Mouse (Mus musculus) forebrain, embryonic 14.5 days (tissue): Measurements from ENCODE around the gene Rrnad1. TPM values are rescaled to one million over a fixed set of nuclear protein-coding genes. Genes with fewer than 3 reads are reported as not detected.
A peak's percentile ranks its signal among the peaks of the same experiment; 100 is the strongest.

ENCODE experiments used
- ATAC-seq: fragments of 200-750 bp; cut with Nextera tagmentation; 2 replicates; pipeline ENCODE4 v1.8.0; 2017; ENCODE audit warnings: mild to moderate bottlenecking, moderate library complexity
- DNase-seq: peaks from one replicate; pipeline ENCODE4 v3.0.0-alpha.2; 2015; ENCODE audit warnings: low spot score
- H3K27ac ChIP-seq: fragments of 300-500 bp; sonication (generic); 2 replicates; pipeline ENCODE4 v1.5.1; 2014; ENCODE audit warnings: low read depth, mild to moderate bottlenecking, control low read depth, low read length, moderate library complexity
- H3K27me3 ChIP-seq: fragments of 300-500 bp; sonication (generic); replicated peaks from 2 replicates; pipeline ENCODE4 v1.6.1; 2014; ENCODE audit warnings: low read length, control low read depth, mixed read lengths; ENCODE audit not compliant: control insufficient read depth, insufficient read depth
- H3K36me3 ChIP-seq: fragments of 300-500 bp; sonication (generic); 2 replicates; pipeline ENCODE4 v1.6.1; 2014; ENCODE audit warnings: low read length, control low read depth; ENCODE audit not compliant: control insufficient read depth, insufficient read depth
- H3K4me1 ChIP-seq: fragments of 300-500 bp; sonication (generic); 2 replicates; pipeline ENCODE4 v1.6.1; 2014; ENCODE audit warnings: antibody characterized with exemption, low read length, control low read depth; ENCODE audit not compliant: control insufficient read depth, insufficient read depth
- H3K4me2 ChIP-seq: fragments of 300-500 bp; sonication (generic); 2 replicates; pipeline ENCODE4 v1.6.1; 2014; ENCODE audit warnings: mild to moderate bottlenecking, control low read depth, low read length
- H3K4me3 ChIP-seq: fragments of 300-500 bp; sonication (generic); 2 replicates; pipeline ENCODE4 v1.5.1; 2014; ENCODE audit warnings: low read depth, low read length, control low read depth
- H3K9ac ChIP-seq: fragments of 300-500 bp; sonication (generic); 2 replicates; pipeline ENCODE4 v1.6.1; 2014; ENCODE audit warnings: mild to moderate bottlenecking, low read length, control low read depth, moderate library complexity
- H3K9me3 ChIP-seq: fragments of 300-500 bp; sonication (generic); replicated peaks from 2 replicates; pipeline ENCODE4 v1.6.1; 2016; ENCODE audit warnings: low read length, control low read depth, mixed read lengths; ENCODE audit not compliant: control insufficient read depth
- WGBS: fragments of 180-500 bp; shearing (Covaris S2); extraction: QIAGEN DNeasy Blood & Tissue Kit; methylation state at CpG from one replicate; pipeline ENCODE4 v1.1.7; 2014; 5-methylcytosine and 5-hydroxymethylcytosine counted together
- polyA plus RNA-seq: library from polyadenylated mRNA; unstranded; fragments of >200 nt; fragmentation: Nextera tagmentation; extraction: Ambion mirVana; gene quantifications from 2 replicates; pipeline ENCODE4 v1.2.1, GENCODE M21; 2014

The Rrnad1 gene
- 15.6 and 20.2 TPM in 2 replicates for polyA plus RNA-seq

- Histone ChIP-seq H3K9me3 (no peaks in the 10 kb centered on the region), H3K4me1 (peaks cover 10% of the 10 kb centered on the region; the same call in 1 of the 2 replicates), H3K4me3 (peak within 1 kb of the TSS; percentile 64), H3K27me3 (no peaks in the 10 kb centered on the region), H3K4me2 (peak within 1 kb of the TSS; percentile 75), H3K27ac (peak within 1 kb of the TSS; percentile 86), H3K9ac (peak within 1 kb of the TSS; percentile 78), H3K36me3 (peaks cover 63% of the 10 kb centered on the region)
- ATAC-seq (peak; percentile 98), DNase-seq (peak; percentile 99)
- under 1% methylated on average over 78 of the region's 78 CpGs for WGBS
These were observed at the start of gene Rrnad1, which contains the start of gene Isg20l2 for GRCm38 (mm10) chr3:87930078-87930795. Rrnad1 (minus strand) TSS chr3:87930717. Isg20l2 (plus strand) TSS chr3:87930314.

- H3K27ac ChIP-seq, result no peak overlapping the region
- DNase-seq (no peak), ATAC-seq (no peak)
- H3K9ac ChIP-seq, result no peak overlapping the region
- H3K4me2 ChIP-seq, result no peak overlapping the region
- H3K27me3 ChIP-seq, result no peaks in the 10 kb centered on the region
- H3K36me3 ChIP-seq, result peaks cover 40% of the 10 kb centered on the region
- WGBS, result 52% methylated on average over 3 of the region's 3 CpGs
- H3K4me3 ChIP-seq, result no peak overlapping the region
- no peaks in the 10 kb centered on the region for H3K9me3 ChIP-seq
- H3K4me1 ChIP-seq, result peaks cover 25% of the 10 kb centered on the region
These were observed 49.6 kb upstream of the Rrnad1 start for GRCm38 (mm10) chr3:87980085-87980484.

GRCm38 (mm10) chr3:87979493-87979892 is 49.0 kb upstream of the Rrnad1 start:
- Histone ChIP-seq H3K27me3 (no peaks in the 10 kb centered on the region), H3K36me3 (peaks cover 40% of the 10 kb centered on the region), H3K9me3 (no peaks in the 10 kb centered on the region), H3K27ac (no peak overlapping the region), H3K4me2 (no peak overlapping the region), H3K4me3 (no peak overlapping the region), H3K9ac (no peak overlapping the region), H3K4me1 (peaks cover 28% of the 10 kb centered on the region)
- 89% methylated on average over 5 of the region's 5 CpGs for WGBS
- ATAC-seq (no peak), DNase-seq (no peak)

GRCm38 (mm10) chr3:87974381-87974987 is 44.0 kb upstream of the Rrnad1 start:
- peak; percentile 82 for ATAC-seq
- Histone ChIP-seq H3K36me3 (peaks cover 37% of the 10 kb centered on the region), H3K9me3 (no peaks in the 10 kb centered on the region), H3K4me2 (peak overlapping the region; percentile 94), H3K9ac (peak overlapping the region; percentile 84), H3K27me3 (no peaks in the 10 kb centered on the region), H3K4me3 (peak overlapping the region; percentile 67), H3K4me1 (peaks cover 31% of the 10 kb centered on the region), H3K27ac (peak overlapping the region; percentile 94)
- WGBS, result 2% methylated on average over 12 of the region's 12 CpGs
- peak; percentile 95 for DNase-seq

- Histone ChIP-seq H3K9ac (peak overlapping the region; percentile 84), H3K36me3 (peaks cover 32% of the 10 kb centered on the region), H3K9me3 (no peaks in the 10 kb centered on the region), H3K27ac (peak overlapping the region; percentile 94), H3K4me3 (peak overlapping the region; percentile 67), H3K27me3 (no peaks in the 10 kb centered on the region), H3K4me2 (peak overlapping the region; percentile 94), H3K4me1 (peaks cover 31% of the 10 kb centered on the region)
- no peak for ATAC-seq
- DNase-seq, result no peak
- 3% methylated on average over 14 of the region's 14 CpGs for WGBS
These were observed 43.3 kb upstream of the Rrnad1 start for GRCm38 (mm10) chr3:87973593-87974380.

- no peaks in the 10 kb centered on the region for H3K9me3 ChIP-seq
- H3K4me1 ChIP-seq, result peaks cover 31% of the 10 kb centered on the region
- H3K4me2 ChIP-seq, result peak overlapping the region; percentile 94
- H3K27ac ChIP-seq, result peak overlapping the region; percentile 94
- H3K4me3 ChIP-seq, result peak overlapping the region; percentile 67
- WGBS, result 7% methylated on average over 5 of the region's 5 CpGs
- H3K36me3 ChIP-seq, result peaks cover 23% of the 10 kb centered on the region
- ATAC-seq (no peak), DNase-seq (no peak)
- no peaks in the 10 kb centered on the region for H3K27me3 ChIP-seq
- H3K9ac ChIP-seq, result peak overlapping the region; percentile 84
These were observed 42.3 kb upstream of the Rrnad1 start for GRCm38 (mm10) chr3:87972776-87973175.

- H3K27me3 ChIP-seq, result no peaks in the 10 kb centered on the region
- WGBS, result 2% methylated on average over 8 of the region's 8 CpGs
- peaks cover 31% of the 10 kb centered on the region for H3K4me1 ChIP-seq
- peak overlapping the region; percentile 94 for H3K27ac ChIP-seq
- DNase-seq (no peak), ATAC-seq (no peak)
- peak overlapping the region; percentile 94 for H3K4me2 ChIP-seq
- peaks cover 20% of the 10 kb centered on the region for H3K36me3 ChIP-seq
- H3K4me3 ChIP-seq, result peak overlapping the region; percentile 67
- no peaks in the 10 kb centered on the region for H3K9me3 ChIP-seq
- peak overlapping the region; percentile 84 for H3K9ac ChIP-seq
These were observed 41.7 kb upstream of the Rrnad1 start for GRCm38 (mm10) chr3:87972203-87972664.

GRCm38 (mm10) chr3:87971489-87972202 is 41.1 kb upstream of the Rrnad1 start:
- ATAC-seq (peak; percentile 15; the same call in 1 of the 2 replicates), DNase-seq (peak; percentile 48)
- WGBS, result under 1% methylated on average over 60 of the region's 60 CpGs
- H3K4me3 ChIP-seq, result peak overlapping the region; percentile 67
- H3K4me1 ChIP-seq, result peaks cover 31% of the 10 kb centered on the region
- H3K27me3 ChIP-seq, result no peaks in the 10 kb centered on the region
- peaks cover 14% of the 10 kb centered on the region for H3K36me3 ChIP-seq
- peak overlapping the region; percentile 84 for H3K9ac ChIP-seq
- H3K9me3 ChIP-seq, result no peaks in the 10 kb centered on the region
- H3K27ac ChIP-seq, result peak overlapping the region; percentile 94
- H3K4me2 ChIP-seq, result peak overlapping the region; percentile 94
